Mouse (Mus musculus): Measurements from ENCODE around the gene Glrx3.
"Not testable (repeated sequence)": the region's sequence is repeated elsewhere in the genome, so short reads cannot be mapped to it uniquely, and the experiment has no call there.

The Glrx3 gene

GRCm38 (mm10) chr7:137437440-137438178 lies at the start of gene Glrx3:
Glrx3 (plus strand) TSS chr7:137437614.
- DNase-seq: peak; percentile 93 to 95

- DNase-seq: no peak
These were observed 49.6 kb upstream of the Glrx3 start for GRCm38 (mm10) chr7:137387863-137388262.

- no peak for DNase-seq
These were observed 42.0 kb upstream of the Glrx3 start for GRCm38 (mm10) chr7:137395421-137395820.

GRCm38 (mm10) chr7:137397361-137397910 lies 40.0 kb upstream of the Glrx3 start:
- DNase-seq: no peak

- no peak for DNase-seq
These were observed 38.4 kb upstream of the Glrx3 start for GRCm38 (mm10) chr7:137398973-137399372.

GRCm38 (mm10) chr7:137404146-137404545 lies 33.3 kb upstream of the Glrx3 start:
- DNase-seq: no peak

GRCm38 (mm10) chr7:137407428-137408058 lies 29.9 kb upstream of the Glrx3 start:
- DNase-seq: no peak

- peak; percentile 89 to 92 for DNase-seq
These were observed 26.8 kb upstream of the Glrx3 start, which contains the start of gene 9430038I01Rik for GRCm38 (mm10) chr7:137410337-137411197. 9430038I01Rik (minus strand) TSS chr7:137410762.

GRCm38 (mm10) chr7:137414710-137415109 lies 22.7 kb upstream of the Glrx3 start:
- no peak for DNase-seq

GRCm38 (mm10) chr7:137420550-137420949 lies 16.9 kb upstream of the Glrx3 start:
- no peak for DNase-seq

- no peak for DNase-seq
These were observed 16.2 kb upstream of the Glrx3 start for GRCm38 (mm10) chr7:137421236-137421635.

- no peak for DNase-seq
These were observed 10.7 kb upstream of the Glrx3 start for GRCm38 (mm10) chr7:137426693-137427092.

GRCm38 (mm10) chr7:137431769-137432603 lies 5.4 kb upstream of the Glrx3 start:
- DNase-seq: no peak

- DNase-seq: no peak
These were observed 513 bp upstream of the Glrx3 start for GRCm38 (mm10) chr7:137436901-137437300.

GRCm38 (mm10) chr7:137438179-137438550 lies 751 bp downstream of the Glrx3 start:
- DNase-seq: peak in 1 of 2 experiments; percentile 50

- not testable (repeated sequence) for DNase-seq
These were observed 1.5 kb downstream of the Glrx3 start for GRCm38 (mm10) chr7:137438962-137439361.

GRCm38 (mm10) chr7:137442951-137443350 lies 5.5 kb downstream of the Glrx3 start:
- no peak for DNase-seq

GRCm38 (mm10) chr7:137445321-137445720 lies 7.9 kb downstream of the Glrx3 start:
- no peak for DNase-seq

- no peak for DNase-seq
These were observed 24.0 kb downstream of the Glrx3 start for GRCm38 (mm10) chr7:137461396-137461795.

- DNase-seq: no peak
These were observed 30.8 kb downstream of the Glrx3 start for GRCm38 (mm10) chr7:137468174-137468573.

GRCm38 (mm10) chr7:137471431-137472120 lies 34.2 kb downstream of the Glrx3 start:
- DNase-seq: no peak
